Mouse (Mus musculus): ENCODE data around the gene Gm5150.
"Not testable (repeated sequence)": the region's sequence is repeated elsewhere in the genome, so short reads cannot be mapped to it uniquely, and the experiment has no call there.

The Gm5150 gene

DNA sequence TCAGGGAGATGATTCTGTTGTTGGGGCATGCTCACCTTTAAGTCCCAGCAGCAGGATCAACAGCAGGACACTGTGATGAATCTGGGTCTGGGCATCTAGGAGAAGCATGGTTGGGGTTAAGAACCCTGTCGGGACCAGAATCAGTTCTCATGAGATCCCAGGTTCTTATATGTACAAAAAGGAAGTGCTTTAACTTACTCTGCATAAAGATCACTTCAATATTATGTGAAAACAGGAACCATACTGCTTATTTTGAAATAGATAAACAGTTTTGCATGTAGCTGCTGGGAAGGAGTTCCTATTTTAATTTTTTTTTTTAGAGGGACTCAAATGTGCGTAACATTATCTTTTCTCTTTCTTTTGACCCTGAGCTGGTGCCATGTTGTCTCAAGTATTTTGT, at the start of gene Gm5150:
Gene Gm5150, minus strand, starts transcription at position 223 of the 400 bp plus-strand sequence.
- no peak for DNase-seq (ENCODE audit: low spot score)

DNA sequence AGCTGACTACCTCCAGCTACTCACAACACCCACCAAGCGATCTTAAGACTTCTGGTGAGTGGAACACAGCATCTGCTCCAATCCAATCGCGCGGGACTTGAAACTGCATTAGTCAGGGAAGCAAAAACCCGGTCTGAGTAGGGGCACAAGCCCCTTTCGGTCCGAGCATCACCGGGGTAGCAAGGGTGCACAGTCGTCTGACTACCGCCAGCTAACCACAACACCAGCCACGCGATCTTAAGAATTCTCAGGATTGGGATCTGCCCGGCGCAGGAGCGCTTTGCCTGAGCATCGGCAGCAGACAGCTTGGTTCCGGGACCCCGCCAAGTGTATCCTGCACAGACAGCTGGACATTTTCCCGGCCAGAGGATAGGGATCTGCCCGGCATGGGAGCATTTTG, 45.5 kb upstream of the Gm5150 start:
- not testable (repeated sequence) for DNase-seq (ENCODE audit: low spot score)

DNA sequence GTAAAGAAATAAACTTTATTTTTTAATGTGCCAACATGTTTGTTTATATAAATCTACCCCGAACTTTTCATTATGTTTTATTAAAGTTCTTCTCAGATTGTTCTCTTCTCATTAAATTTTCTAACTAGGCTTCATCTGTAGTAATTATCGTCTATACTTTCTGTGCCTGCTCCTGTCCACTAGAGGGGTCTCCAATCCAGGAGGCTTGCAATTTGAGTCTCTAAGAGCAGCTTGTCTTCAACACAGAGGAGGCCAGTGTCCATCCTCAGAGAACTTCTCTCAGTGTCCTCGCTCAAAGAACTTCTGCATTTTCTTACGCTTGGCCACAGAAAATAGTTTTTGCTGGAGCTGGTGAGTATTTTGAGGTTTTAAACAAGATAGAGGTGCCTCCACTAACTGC, 41.1 kb upstream of the Gm5150 start:
- DNase-seq (ENCODE audit: low spot score) = no peak

DNA sequence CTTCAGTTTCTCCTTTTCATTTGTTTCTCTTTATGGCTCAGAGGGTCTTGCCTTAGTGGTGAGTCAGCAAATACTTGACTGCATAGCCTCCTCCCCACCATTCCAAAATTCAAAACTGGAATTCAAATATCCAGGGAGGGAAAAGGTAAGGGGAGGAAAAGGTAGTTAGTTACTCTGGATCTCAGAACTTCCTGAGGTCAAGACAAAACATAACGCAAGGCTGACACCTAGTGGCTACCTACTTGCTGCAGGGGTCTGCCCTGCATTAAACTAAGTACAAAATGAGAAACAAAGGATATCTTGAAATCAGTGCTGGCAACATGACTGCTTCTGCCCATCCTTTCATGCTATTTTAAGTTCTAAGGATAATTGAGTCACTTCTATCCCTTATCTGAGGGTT, 37.1 kb upstream of the Gm5150 start:
- no peak for DNase-seq (ENCODE audit: low spot score)

DNA sequence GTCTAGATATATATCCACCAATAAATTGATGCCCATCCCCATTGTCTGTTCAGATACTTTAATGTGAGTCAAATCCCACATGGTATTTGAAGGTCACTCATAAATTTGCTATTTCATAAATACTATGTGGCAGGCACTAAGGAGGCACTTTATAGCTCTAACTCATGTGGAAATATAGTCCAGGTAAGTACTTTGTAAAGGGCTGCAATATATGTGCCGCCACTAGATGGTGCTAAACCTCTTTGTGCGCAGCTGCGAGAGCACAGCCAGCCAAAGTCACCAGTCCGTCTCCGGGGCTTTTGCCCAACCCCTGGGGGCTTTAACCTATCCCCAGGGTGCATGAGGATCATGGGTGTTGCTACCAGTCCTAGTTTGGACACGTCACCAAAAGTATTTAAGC, 18.8 kb upstream of the Gm5150 start:
- DNase-seq (ENCODE audit: low spot score) = not testable (repeated sequence)

DNA sequence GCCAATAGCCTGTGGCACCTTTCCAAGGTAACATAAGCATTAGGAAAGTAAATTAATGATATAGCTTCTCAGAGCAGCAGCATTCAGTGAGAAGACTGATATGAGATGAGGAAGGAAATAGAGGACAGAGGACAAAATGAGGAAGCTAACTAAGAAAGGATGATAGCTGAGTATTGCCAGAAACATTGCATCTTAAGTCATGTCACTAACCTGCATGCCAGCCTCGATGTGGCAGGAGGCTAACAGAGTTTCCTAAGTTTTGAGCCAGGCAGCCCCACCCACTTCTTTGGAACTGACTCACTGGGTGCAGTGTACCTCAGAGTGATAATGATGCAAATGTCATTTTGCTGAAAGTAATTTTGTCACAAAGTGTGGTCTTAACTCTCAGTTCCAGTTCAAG, 16.0 kb upstream of the Gm5150 start:
- DNase-seq (ENCODE audit: low spot score) = no peak

DNA sequence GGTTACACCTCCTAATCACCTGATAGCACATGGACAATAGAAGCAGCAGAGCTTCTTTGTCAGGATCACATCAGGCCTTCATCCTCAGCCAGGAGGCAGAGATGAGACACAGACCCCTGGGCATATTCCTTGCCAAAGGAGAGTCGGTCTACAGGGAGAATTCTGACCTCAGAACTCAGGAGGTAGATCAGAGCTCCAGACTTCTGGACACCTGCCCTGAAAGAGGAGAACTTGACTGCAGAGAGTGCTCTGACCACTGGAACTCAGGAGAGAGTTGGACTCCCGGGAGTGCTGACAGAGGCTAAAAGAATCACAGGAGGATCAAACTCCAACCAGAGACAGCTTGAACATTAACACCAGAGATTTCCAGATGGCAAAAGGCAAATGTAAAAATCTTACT, 8.2 kb upstream of the Gm5150 start:
- not testable (repeated sequence) for DNase-seq (ENCODE audit: low spot score)

DNA sequence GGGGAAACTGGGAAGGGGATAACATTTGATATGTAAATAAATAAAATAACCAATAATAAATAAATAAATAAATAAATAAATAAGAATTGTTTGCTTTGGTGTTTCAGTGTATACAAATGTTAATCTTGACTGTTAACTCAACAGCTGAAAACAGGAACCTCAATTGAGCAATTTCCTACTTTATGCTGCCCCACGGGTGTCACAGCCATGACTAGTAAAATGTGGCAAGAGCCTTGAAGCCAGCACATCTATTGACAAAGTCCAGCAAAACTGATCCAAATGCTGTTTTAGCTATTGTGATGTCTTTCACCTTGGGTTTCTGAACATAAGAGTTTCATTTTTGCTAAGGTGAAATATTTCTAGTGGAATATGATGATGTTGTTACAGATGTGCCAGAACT, 1.6 kb upstream of the Gm5150 start:
- DNase-seq (ENCODE audit: low spot score) = no peak

DNA sequence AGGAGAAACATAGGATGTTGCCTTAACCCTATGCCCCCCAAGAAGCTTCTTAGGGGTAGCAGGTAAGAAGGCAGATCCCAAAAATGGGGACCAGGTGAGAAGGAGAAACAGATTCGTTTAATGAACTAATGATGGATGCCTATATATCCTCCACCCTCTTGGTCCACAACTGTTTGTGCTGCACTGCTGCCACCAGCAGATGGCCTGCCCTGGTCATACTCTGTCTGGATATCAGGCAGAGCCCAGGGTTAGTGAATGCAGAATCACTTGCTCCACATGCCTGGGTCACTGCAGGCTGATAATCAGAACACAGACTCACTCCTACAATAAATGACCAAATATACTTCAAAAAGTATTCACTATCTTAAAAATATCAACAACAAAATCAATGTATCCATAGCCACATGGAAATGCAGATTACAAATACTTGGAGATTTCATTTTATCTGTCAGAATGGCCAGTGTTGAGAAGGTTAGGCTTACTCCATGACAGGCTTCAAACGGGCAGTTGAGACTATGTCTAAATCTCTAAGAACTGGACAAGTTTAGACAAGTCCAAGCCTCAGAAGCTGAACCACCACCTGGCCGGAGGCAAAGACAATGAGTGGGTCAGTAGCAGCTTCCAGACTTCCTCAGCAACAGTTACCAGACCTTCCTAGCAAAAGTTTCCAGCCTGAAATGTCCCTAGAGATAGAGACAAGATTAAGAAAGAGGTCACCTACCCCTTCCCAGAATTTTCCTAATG, 2.2 kb downstream of the Gm5150 start:
- no peak for DNase-seq (ENCODE audit: low spot score)

DNA sequence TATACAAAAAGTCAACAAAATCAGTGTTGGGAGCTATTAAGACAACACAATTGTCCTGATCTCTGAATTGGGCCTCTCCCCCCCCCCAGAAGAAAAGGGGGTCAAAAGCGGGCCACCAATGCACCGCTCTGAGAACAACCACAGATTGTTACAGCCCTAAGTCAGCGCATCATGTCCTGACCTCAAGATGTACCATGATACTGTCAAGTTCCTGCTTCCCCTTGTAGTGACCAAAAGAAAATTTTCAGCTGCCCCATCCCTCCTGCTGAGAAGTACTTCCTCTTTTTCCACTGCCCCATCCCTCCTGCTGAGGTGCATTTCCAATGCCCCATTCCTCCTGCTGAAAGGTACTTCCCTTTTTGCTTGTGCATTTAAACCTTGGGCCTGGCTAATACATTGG, 6.8 kb downstream of the Gm5150 start:
- DNase-seq (ENCODE audit: low spot score) = not testable (repeated sequence)

DNA sequence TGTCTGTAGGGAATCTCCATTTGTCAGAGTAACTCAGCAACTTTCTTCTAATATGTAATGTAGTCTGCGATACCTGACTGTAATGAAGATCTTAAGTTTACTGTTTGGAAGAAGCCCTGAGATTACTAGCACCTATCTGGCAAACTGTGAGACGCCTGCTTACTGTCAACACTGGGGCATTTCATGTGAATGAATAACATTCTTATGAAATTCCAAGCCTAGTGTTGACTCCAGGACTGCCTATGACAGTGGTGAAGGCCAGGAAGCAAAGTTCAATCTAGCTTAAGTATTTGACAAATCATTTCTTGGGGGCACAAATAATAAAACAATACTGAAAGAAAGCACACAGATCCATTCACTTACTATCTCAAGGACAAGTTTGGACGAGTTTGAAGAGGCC, 24.0 kb downstream of the Gm5150 start:
- DNase-seq (ENCODE audit: low spot score) = no peak

DNA sequence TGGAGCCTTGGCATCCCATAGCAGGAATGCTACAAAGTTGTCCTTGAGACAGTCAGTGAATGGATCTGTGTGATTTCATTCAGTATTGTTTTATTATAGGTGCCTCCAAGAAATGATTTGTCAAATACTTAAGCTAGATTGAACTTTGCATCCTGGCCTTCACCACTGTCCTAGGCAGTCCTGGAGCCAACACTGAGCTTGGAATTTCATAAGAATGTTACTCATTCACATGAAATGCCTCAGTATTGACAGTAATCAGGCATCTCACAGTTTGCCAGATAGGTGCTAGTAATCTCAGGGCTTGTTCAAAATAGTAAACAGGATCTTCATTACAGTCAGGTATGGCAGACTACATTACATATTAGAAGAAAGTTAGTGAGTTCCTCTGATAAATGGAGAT, 49.3 kb downstream of the Gm5150 start:
- DNase-seq (ENCODE audit: low spot score) = no peak
